Mouse (Mus musculus): ENCODE measurements around the gene Susd2. TPM values are rescaled to one million over a fixed set of nuclear protein-coding genes. Genes with fewer than 3 reads are reported as not detected.

Gene Susd2
- polyA plus RNA-seq, 1 experiment, result 14.8 TPM

DNA sequence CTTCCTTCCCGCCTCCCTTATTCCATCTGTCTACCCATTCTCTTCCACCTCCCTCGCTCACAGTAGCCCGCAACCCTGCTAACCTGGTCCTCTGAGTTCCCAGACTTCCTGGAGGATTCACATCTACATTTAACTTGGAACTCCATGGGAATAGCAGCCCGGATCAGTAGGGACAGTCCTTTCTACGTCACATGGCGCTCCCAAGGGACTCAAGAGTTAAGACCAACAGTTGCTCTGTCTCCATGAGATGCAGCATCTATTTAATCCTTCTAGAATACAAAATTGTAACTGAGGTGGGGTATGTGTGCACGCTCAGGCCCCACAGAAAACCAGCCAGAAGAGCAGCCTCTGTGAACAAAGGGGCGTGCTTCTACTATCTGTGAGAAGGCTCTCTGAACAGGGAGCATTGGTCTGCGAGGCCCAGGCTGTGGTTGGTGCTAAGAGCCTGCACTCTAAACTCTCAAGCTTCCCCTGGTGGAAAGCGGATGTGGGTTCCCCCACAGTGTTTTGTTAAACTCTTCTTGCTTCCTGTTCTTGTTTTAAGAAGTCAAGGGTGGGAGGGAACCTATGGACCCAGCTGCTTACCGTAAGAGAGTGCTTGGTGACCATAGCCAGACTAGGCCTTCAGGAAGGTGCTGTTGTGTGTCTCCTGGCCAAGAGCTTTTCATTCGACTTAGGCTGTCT is 52.5 kb downstream of the Susd2 start:
- DNase-seq (ENCODE audit: low read depth in 1 of 2, low spot score in 2 of 2), result peak; percentile 90 to 94
- Histone ChIP-seq H3K27me3 (ENCODE audit: control insufficient read depth, insufficient read depth, low read length) (no peaks in the 10 kb centered on the region), H3K4me1 (ENCODE audit: control insufficient read depth, insufficient read depth, insufficient read length) (peaks cover 34% of the 10 kb centered on the region; the same call in 1 of the 2 replicates), H3K4me3 (ENCODE audit: extremely low read depth, insufficient read depth, insufficient read length) (peak overlapping the region; percentile 58), H3K27ac (ENCODE audit: insufficient read depth, low read length) (peak overlapping the region; percentile 97), H3K36me3 (ENCODE audit: control insufficient read depth, insufficient read depth, low read length) (no peaks in the 10 kb centered on the region)
- WGBS, result 30% methylated on average over 12 of the region's 12 CpGs
- TF ChIP-seq POLR2A (IDR thresholded peaks at IDR 0.05; ENCODE audit: low read depth, low read length) (peak; percentile 68; the same call in 1 of the 2 replicates), CTCF (IDR thresholded peaks at IDR 0.05; ENCODE audit: extremely low read depth, insufficient read depth, insufficient read length, insufficient replicate concordance) (no peak)

DNA sequence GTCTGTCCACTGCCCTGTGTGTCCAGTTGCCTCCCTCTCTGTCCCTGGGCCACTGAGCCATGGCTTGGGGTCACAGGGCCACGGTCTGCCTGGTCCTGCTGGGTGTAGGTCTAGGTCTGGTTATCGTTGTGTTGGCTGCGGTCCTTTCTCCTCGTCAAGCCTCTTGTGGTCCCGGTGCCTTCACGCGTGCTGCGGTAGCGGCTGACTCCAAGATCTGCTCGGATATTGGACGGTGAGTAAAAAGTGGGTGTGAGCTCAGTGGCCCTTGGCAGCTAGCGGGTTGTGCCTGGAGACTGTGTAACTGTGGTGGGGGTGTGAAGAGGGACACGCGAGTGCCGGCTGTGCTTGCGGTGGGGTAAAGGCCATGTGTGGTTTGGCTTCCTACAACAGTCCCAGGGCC is 54.2 kb downstream of the Susd2 start:
- Histone ChIP-seq H3K4me3 (ENCODE audit: extremely low read depth, insufficient read depth, insufficient read length) (peak overlapping the region; percentile 55), H3K27ac (ENCODE audit: insufficient read depth, low read length) (peak overlapping the region; percentile 94), H3K4me1 (ENCODE audit: control insufficient read depth, insufficient read depth, insufficient read length) (peaks cover 34% of the 10 kb centered on the region; the same call in 1 of the 2 replicates), H3K36me3 (ENCODE audit: control insufficient read depth, insufficient read depth, low read length) (no peaks in the 10 kb centered on the region), H3K27me3 (ENCODE audit: control insufficient read depth, insufficient read depth, low read length) (no peaks in the 10 kb centered on the region)
- peak in 1 of 2 experiments; percentile 28 for DNase-seq (ENCODE audit: low read depth in 1 of 2, low spot score in 2 of 2)
- WGBS, result 10% methylated on average over 16 of the region's 16 CpGs
- TF ChIP-seq POLR2A (IDR thresholded peaks at IDR 0.05; ENCODE audit: low read depth, low read length), result no peak
- no peak for TF ChIP-seq CTCF (IDR thresholded peaks at IDR 0.05; ENCODE audit: extremely low read depth, insufficient read depth, insufficient read length, insufficient replicate concordance)

DNA sequence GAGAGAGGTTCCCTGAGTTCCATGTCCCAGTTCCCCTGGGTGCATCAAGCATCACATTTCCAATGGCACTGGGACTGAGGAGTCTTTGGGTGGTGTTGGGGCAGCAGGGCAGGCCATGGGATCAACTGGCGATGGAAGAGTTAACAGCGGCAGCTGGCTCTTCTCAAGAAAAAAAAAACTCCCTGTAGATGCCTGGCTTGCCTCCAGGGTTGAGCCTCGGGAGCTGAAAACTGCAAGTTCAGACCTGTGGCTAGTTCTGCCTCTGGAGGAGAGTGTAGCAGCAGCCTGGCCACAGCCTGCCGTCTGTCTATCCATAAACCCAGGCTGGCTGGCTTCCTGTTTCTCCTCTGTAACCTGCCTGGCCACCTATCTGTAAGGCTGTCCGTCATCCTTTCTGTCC is 54.7 kb downstream of the Susd2 start, which contains the start of gene Ggt5:
Ggt5 (plus strand) TSS at position 212 of the 400 bp plus-strand sequence.
- peak in 1 of 2 experiments; percentile 8 for DNase-seq (ENCODE audit: low read depth in 1 of 2, low spot score in 2 of 2)
- no peak for TF ChIP-seq CTCF (IDR thresholded peaks at IDR 0.05; ENCODE audit: extremely low read depth, insufficient read depth, insufficient read length, insufficient replicate concordance)
- TF ChIP-seq POLR2A (IDR thresholded peaks at IDR 0.05; ENCODE audit: low read depth, low read length), result no peak

DNA sequence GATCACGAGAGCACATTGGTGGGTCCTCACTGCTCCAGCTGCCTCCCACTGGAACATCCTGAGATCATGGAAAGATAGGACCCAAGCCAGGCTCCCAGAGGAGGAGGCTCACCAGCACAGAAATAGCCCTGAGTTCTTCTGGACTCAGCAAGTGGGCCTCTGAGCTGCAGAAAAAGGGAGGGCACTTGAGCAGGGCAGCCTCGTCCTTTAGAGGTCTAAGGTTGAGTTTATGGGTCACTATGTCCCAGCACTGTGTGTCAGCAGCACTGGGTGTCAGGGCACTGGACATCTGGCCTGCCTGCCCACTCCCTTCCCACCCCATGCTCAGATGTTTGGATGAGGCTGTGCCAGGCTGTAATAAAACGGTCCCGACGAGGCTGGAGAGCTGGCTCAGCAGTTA is 55.5 kb downstream of the Susd2 start:
- TF ChIP-seq POLR2A (IDR thresholded peaks at IDR 0.05; ENCODE audit: low read depth, low read length), result no peak
- peak in 1 of 2 experiments; percentile 9 for DNase-seq (ENCODE audit: low read depth in 1 of 2, low spot score in 2 of 2)
- H3K27ac ChIP-seq (ENCODE audit: insufficient read depth, low read length), result no peak overlapping the region
- H3K36me3 ChIP-seq (ENCODE audit: control insufficient read depth, insufficient read depth, low read length), result no peaks in the 10 kb centered on the region
- no peaks in the 10 kb centered on the region for H3K27me3 ChIP-seq (ENCODE audit: control insufficient read depth, insufficient read depth, low read length)
- H3K4me3 ChIP-seq (ENCODE audit: extremely low read depth, insufficient read depth, insufficient read length), result no peak overlapping the region
- peaks cover 34% of the 10 kb centered on the region; the same call in 1 of the 2 replicates for H3K4me1 ChIP-seq (ENCODE audit: control insufficient read depth, insufficient read depth, insufficient read length)
- 86% methylated on average over 5 of the region's 5 CpGs for WGBS

More for the DNA sequence above, 54.7 kb downstream of the Susd2 start, which contains the start of gene Ggt5:
- Histone ChIP-seq H3K27me3 (ENCODE audit: control insufficient read depth, insufficient read depth, low read length) (no peaks in the 10 kb centered on the region), H3K27ac (ENCODE audit: insufficient read depth, low read length) (peak within 1 kb of the TSS; percentile 94), H3K4me3 (ENCODE audit: extremely low read depth, insufficient read depth, insufficient read length) (peak within 1 kb of the TSS; percentile 55), H3K36me3 (ENCODE audit: control insufficient read depth, insufficient read depth, low read length) (no peaks in the 10 kb centered on the region), H3K4me1 (ENCODE audit: control insufficient read depth, insufficient read depth, insufficient read length) (peaks cover 34% of the 10 kb centered on the region; the same call in 1 of the 2 replicates)
- 25% methylated on average over 5 of the region's 5 CpGs for WGBS

DNA sequence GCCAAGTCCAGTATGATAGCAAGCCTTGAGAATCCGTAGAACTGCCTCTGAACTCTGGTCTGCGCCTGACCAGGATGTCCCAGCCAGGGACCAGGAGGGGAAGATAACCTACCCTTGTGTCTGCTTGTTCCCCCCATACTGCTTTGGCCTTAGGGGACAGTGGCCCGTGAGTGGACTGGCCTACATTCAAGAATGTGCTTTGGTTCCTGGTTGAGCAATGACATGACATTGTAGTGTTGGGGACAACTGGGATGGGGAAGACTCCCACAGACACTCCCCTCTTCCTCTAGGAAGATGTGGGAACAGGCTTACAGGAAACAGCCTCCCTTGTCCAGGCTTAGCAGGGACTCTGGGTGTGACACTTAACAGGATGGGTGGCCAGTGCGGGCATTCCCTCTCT is 56.0 kb downstream of the Susd2 start:
- no peak overlapping the region for H3K4me3 ChIP-seq (ENCODE audit: extremely low read depth, insufficient read depth, insufficient read length)
- H3K27me3 ChIP-seq (ENCODE audit: control insufficient read depth, insufficient read depth, low read length), result no peaks in the 10 kb centered on the region
- TF ChIP-seq POLR2A (IDR thresholded peaks at IDR 0.05; ENCODE audit: low read depth, low read length) (no peak), CTCF (IDR thresholded peaks at IDR 0.05; ENCODE audit: extremely low read depth, insufficient read depth, insufficient read length, insufficient replicate concordance) (no peak)
- H3K4me1 ChIP-seq (ENCODE audit: control insufficient read depth, insufficient read depth, insufficient read length), result peaks cover 34% of the 10 kb centered on the region; the same call in 1 of the 2 replicates
- DNase-seq (ENCODE audit: low read depth in 1 of 2, low spot score in 2 of 2), result no peak
- no peak overlapping the region for H3K27ac ChIP-seq (ENCODE audit: insufficient read depth, low read length)
- H3K36me3 ChIP-seq (ENCODE audit: control insufficient read depth, insufficient read depth, low read length), result no peaks in the 10 kb centered on the region
- 94% methylated on average over 4 of the region's 4 CpGs for WGBS

Other genes with a start within 250 kb of the Susd2 start
- gene Upb1, start 242.9 kb downstream of the Susd2 start, polyA plus RNA-seq (2012; rRNA removed), result 0.74 and 1.3 TPM in 2 replicates
- gene Snrpd3, start 126.5 kb downstream of the Susd2 start, polyA plus RNA-seq (2012; rRNA removed), result 12.8 and 13.2 TPM in 2 replicates
- gene Gucd1, start 126.0 kb downstream of the Susd2 start, polyA plus RNA-seq (2012; rRNA removed), result 87.2 and 96.1 TPM in 2 replicates
- 1.3 and 1.7 TPM in 2 replicates for gene Lrrc75b, start 83.7 kb downstream of the Susd2 start, polyA plus RNA-seq (2012; rRNA removed)
- 15.5 and 19.1 TPM in 2 replicates for gene Ggt1, start 82.4 kb downstream of the Susd2 start, polyA plus RNA-seq (2012; rRNA removed)
- 60.0 and 70.9 TPM in 2 replicates for gene Ggt5, start 54.7 kb downstream of the Susd2 start, polyA plus RNA-seq (2012; rRNA removed)
- 59.3 and 65.7 TPM in 2 replicates for gene Cabin1, start 120.3 kb upstream of the Susd2 start, polyA plus RNA-seq (2012; rRNA removed)
- gene Ddt, start 129.4 kb upstream of the Susd2 start, polyA plus RNA-seq (2012; rRNA removed), result 39.5 and 42.6 TPM in 2 replicates
- not detected in 2 replicates for gene Gm20441, start 136.9 kb upstream of the Susd2 start, polyA plus RNA-seq (2012; rRNA removed)
- gene Gstt3, start 137.4 kb upstream of the Susd2 start, polyA plus RNA-seq (2012; rRNA removed), result 4.3 and 4.4 TPM in 2 replicates
- 25.3 and 28.5 TPM in 2 replicates for gene Gstt1, start 154.6 kb upstream of the Susd2 start, polyA plus RNA-seq (2012; rRNA removed)
- not detected in 2 replicates for gene Gstt4, start 178.5 kb upstream of the Susd2 start, polyA plus RNA-seq (2012; rRNA removed)
- gene Gstt2, start 193.4 kb upstream of the Susd2 start, polyA plus RNA-seq (2012; rRNA removed), result 73.4 and 102 TPM in 2 replicates
- gene Mif, start 216.2 kb upstream of the Susd2 start, polyA plus RNA-seq (2012; rRNA removed), result 677 and 1,174 TPM in 2 replicates
- gene Derl3, start 249.4 kb upstream of the Susd2 start, polyA plus RNA-seq (2012; rRNA removed), result 67.3 and 137 TPM in 2 replicates

All from spleen, adult 2 months (tissue).